Mouse (Mus musculus) heart, embryonic 10.5 days (tissue): ENCODE measurements around the gene Hdac11. TPM values are rescaled to one million over a fixed set of nuclear protein-coding genes. Genes with fewer than 3 reads are reported as not detected.

Source experiments
- DNase-seq: peaks from one replicate; pipeline ENCODE4 v3.0.0-alpha.2; 2017; ENCODE audit warnings: low spot score
- H3K27ac ChIP-seq: fragments of 300-500 bp; sonication (generic); 2 replicates; pipeline ENCODE4 v1.5.1; 2016; ENCODE audit warnings: mild to moderate bottlenecking
- H3K27me3 ChIP-seq: fragments of 300-500 bp; sonication (generic); 2 replicates; pipeline ENCODE4 v1.6.1; 2016; ENCODE audit warnings: mild to moderate bottlenecking; ENCODE audit not compliant: poor library complexity, insufficient read depth, severe bottlenecking
- H3K36me3 ChIP-seq: fragments of 300-500 bp; sonication (generic); 2 replicates; pipeline ENCODE4 v1.6.1; 2016; ENCODE audit warnings: mild to moderate bottlenecking, moderate library complexity
- H3K4me1 ChIP-seq: fragments of 300-500 bp; sonication (generic); 2 replicates; pipeline ENCODE4 v1.6.1; 2016; ENCODE audit warnings: mild to moderate bottlenecking
- H3K4me3 ChIP-seq: fragments of 300-500 bp; sonication (generic); 2 replicates; pipeline ENCODE4 v1.5.1; 2016; ENCODE audit warnings: mild to moderate bottlenecking, moderate library complexity
- H3K9me3 ChIP-seq: fragments of 300-500 bp; sonication (generic); 2 replicates; pipeline ENCODE4 v1.6.1; 2016; ENCODE audit warnings: mild to moderate bottlenecking, moderate library complexity
- WGBS: fragments of 180-500 bp; shearing (Covaris S2); methylation state at CpG from one replicate; pipeline ENCODE4 v1.1.7; 2016; 5-methylcytosine and 5-hydroxymethylcytosine counted together
- polyA plus RNA-seq: library from polyadenylated mRNA; unstranded; fragments of >200 nt; fragmentation: Nextera tagmentation; extraction: Ambion mirVana; gene quantifications from 2 replicates; pipeline ENCODE4 v1.2.1, GENCODE M21; 2016

Hdac11 gene
- polyA plus RNA-seq, 1 experiment from 2014 or later: 6.8 TPM

GRCm38 (mm10) chr6:91182075-91182490, 25.6 kb downstream of the Hdac11 start:
- H3K36me3 ChIP-seq: no peaks in the 10 kb centered on the region
- no peak for DNase-seq
- 71% methylated on average over 4 of the region's 4 CpGs for WGBS
- peaks cover 15% of the 10 kb centered on the region for H3K4me1 ChIP-seq
- H3K27ac ChIP-seq: no peak overlapping the region
- H3K4me3 ChIP-seq: no peak overlapping the region
- no peaks in the 10 kb centered on the region for H3K9me3 ChIP-seq
- peaks cover 25% of the 10 kb centered on the region for H3K27me3 ChIP-seq

GRCm38 (mm10) chr6:91183041-91183440, 26.6 kb downstream of the Hdac11 start:
- Histone ChIP-seq H3K9me3 (no peaks in the 10 kb centered on the region), H3K27me3 (peaks cover 21% of the 10 kb centered on the region), H3K4me1 (peaks cover 15% of the 10 kb centered on the region), H3K27ac (0 out of 2 replicates have a peak overlapping the region, but pooled peaks have one; percentile 7), H3K4me3 (no peak overlapping the region), H3K36me3 (no peaks in the 10 kb centered on the region)
- WGBS: 27% methylated on average over 1 of the region's 1 CpGs
- DNase-seq: no peak

- Histone ChIP-seq H3K27ac (no peak overlapping the region), H3K27me3 (peaks cover 26% of the 10 kb centered on the region), H3K9me3 (no peaks in the 10 kb centered on the region), H3K36me3 (no peaks in the 10 kb centered on the region), H3K4me1 (peaks cover 15% of the 10 kb centered on the region), H3K4me3 (no peak overlapping the region)
- WGBS: 66% methylated on average over 2 of the region's 2 CpGs
- no peak for DNase-seq
Observed at GRCm38 (mm10) chr6:91183980-91184379, 27.5 kb downstream of the Hdac11 start.

- no peak overlapping the region for H3K27ac ChIP-seq
- 59% methylated on average over 3 of the region's 3 CpGs for WGBS
Observed at GRCm38 (mm10) chr6:91184776-91185175, 28.3 kb downstream of the Hdac11 start.

GRCm38 (mm10) chr6:91185502-91185901, 29.0 kb downstream of the Hdac11 start:
- Histone ChIP-seq H3K27ac (no peak overlapping the region), H3K9me3 (no peaks in the 10 kb centered on the region), H3K36me3 (no peaks in the 10 kb centered on the region), H3K4me1 (peaks cover 7% of the 10 kb centered on the region; the same call in 1 of the 2 replicates), H3K4me3 (no peak overlapping the region), H3K27me3 (peaks cover 25% of the 10 kb centered on the region)
- 79% methylated on average over 5 of the region's 5 CpGs for whole genome bisulfite sequencing
- no peak for DNase-seq

More at GRCm38 (mm10) chr6:91184776-91185175, 28.3 kb downstream of the Hdac11 start:
- no peaks in the 10 kb centered on the region for H3K36me3 ChIP-seq
- no peaks in the 10 kb centered on the region for H3K9me3 ChIP-seq
- no peak for DNase-seq
- H3K27me3 ChIP-seq: peaks cover 31% of the 10 kb centered on the region
- no peak overlapping the region for H3K4me3 ChIP-seq
- peaks cover 15% of the 10 kb centered on the region for H3K4me1 ChIP-seq

- no peaks in the 10 kb centered on the region for H3K36me3 ChIP-seq
- no peak for DNase-seq
- WGBS: 46% methylated on average over 4 of the region's 4 CpGs
- no peak overlapping the region for H3K4me3 ChIP-seq
- H3K4me1 ChIP-seq: peaks cover 7% of the 10 kb centered on the region; the same call in 1 of the 2 replicates
- no peak overlapping the region for H3K27ac ChIP-seq
- H3K27me3 ChIP-seq: peaks cover 18% of the 10 kb centered on the region
- H3K9me3 ChIP-seq: no peaks in the 10 kb centered on the region
Observed at GRCm38 (mm10) chr6:91186161-91186931, 29.9 kb downstream of the Hdac11 start.

GRCm38 (mm10) chr6:91186934-91187333, 30.5 kb downstream of the Hdac11 start:
- Histone ChIP-seq H3K27ac (no peak overlapping the region; the same call in 1 of the 2 replicates), H3K4me1 (peaks cover 7% of the 10 kb centered on the region; the same call in 1 of the 2 replicates), H3K9me3 (no peaks in the 10 kb centered on the region), H3K27me3 (peaks cover 18% of the 10 kb centered on the region), H3K4me3 (no peak overlapping the region), H3K36me3 (no peaks in the 10 kb centered on the region)
- no peak for DNase-seq
- WGBS: 80% methylated on average over 6 of the region's 6 CpGs

- 62% methylated on average over 3 of the region's 3 CpGs for WGBS
- H3K9me3 ChIP-seq: no peaks in the 10 kb centered on the region
- peaks cover 13% of the 10 kb centered on the region for H3K4me1 ChIP-seq
- H3K4me3 ChIP-seq: no peak overlapping the region
- H3K36me3 ChIP-seq: no peaks in the 10 kb centered on the region
- H3K27me3 ChIP-seq: peaks cover 23% of the 10 kb centered on the region
- DNase-seq: no peak
- no peak overlapping the region for H3K27ac ChIP-seq
Observed at GRCm38 (mm10) chr6:91187871-91188270, 31.4 kb downstream of the Hdac11 start.

GRCm38 (mm10) chr6:91189971-91190370, 33.5 kb downstream of the Hdac11 start:
- 86% methylated on average over 6 of the region's 6 CpGs for WGBS

GRCm38 (mm10) chr6:91191465-91191864, 35.0 kb downstream of the Hdac11 start:
- Histone ChIP-seq H3K4me3 (no peak overlapping the region), H3K27ac (0 out of 2 replicates have a peak overlapping the region, but pooled peaks have one; percentile 32), H3K9me3 (no peaks in the 10 kb centered on the region), H3K4me1 (peaks cover 23% of the 10 kb centered on the region), H3K27me3 (peaks cover 31% of the 10 kb centered on the region), H3K36me3 (no peaks in the 10 kb centered on the region)
- no peak for DNase-seq
- 50% methylated on average over 2 of the region's 2 CpGs for WGBS

More at GRCm38 (mm10) chr6:91189971-91190370, 33.5 kb downstream of the Hdac11 start:
- Histone ChIP-seq H3K27ac (no peak overlapping the region), H3K9me3 (no peaks in the 10 kb centered on the region), H3K4me1 (peaks cover 15% of the 10 kb centered on the region), H3K27me3 (peaks cover 31% of the 10 kb centered on the region), H3K4me3 (no peak overlapping the region), H3K36me3 (no peaks in the 10 kb centered on the region)
- DNase-seq: no peak

- Histone ChIP-seq H3K4me3 (no peak overlapping the region), H3K9me3 (no peaks in the 10 kb centered on the region), H3K27ac (peak overlapping the region; percentile 17; the same call in 1 of the 2 replicates), H3K4me1 (peaks cover 23% of the 10 kb centered on the region), H3K36me3 (no peaks in the 10 kb centered on the region), H3K27me3 (peaks cover 39% of the 10 kb centered on the region)
- no peak for DNase-seq
- WGBS: 57% methylated on average over 3 of the region's 3 CpGs
Observed at GRCm38 (mm10) chr6:91192421-91192820, 36.0 kb downstream of the Hdac11 start.

GRCm38 (mm10) chr6:91192851-91193545, 36.5 kb downstream of the Hdac11 start:
- no peaks in the 10 kb centered on the region for H3K36me3 ChIP-seq
- DNase-seq: no peak
- 55% methylated on average over 1 of the region's 1 CpGs for WGBS
- H3K9me3 ChIP-seq: no peaks in the 10 kb centered on the region
- H3K4me3 ChIP-seq: no peak overlapping the region
- H3K27me3 ChIP-seq: peaks cover 44% of the 10 kb centered on the region
- peaks cover 23% of the 10 kb centered on the region for H3K4me1 ChIP-seq
- peak overlapping the region; percentile 17; the same call in 1 of the 2 replicates for H3K27ac ChIP-seq

GRCm38 (mm10) chr6:91198456-91198855, 42.0 kb downstream of the Hdac11 start:
- DNase-seq: no peak
- WGBS: 61% methylated on average over 2 of the region's 2 CpGs
- Histone ChIP-seq H3K36me3 (no peaks in the 10 kb centered on the region), H3K9me3 (no peaks in the 10 kb centered on the region), H3K4me1 (peaks cover 16% of the 10 kb centered on the region), H3K27me3 (peaks cover 37% of the 10 kb centered on the region), H3K4me3 (no peak overlapping the region), H3K27ac (no peak overlapping the region)
